Mouse (Mus musculus) forebrain, embryonic 16.5 days (tissue): ENCODE measurements around the gene Tmem50b. TPM values are rescaled to one million over a fixed set of nuclear protein-coding genes. Genes with fewer than 3 reads are reported as not detected.

ENCODE experiments used
- ATAC-seq: fragments of 200-750 bp; cut with Nextera tagmentation; 2 replicates; pipeline ENCODE4 v1.8.0; 2017; ENCODE audit warnings: mild to moderate bottlenecking, moderate library complexity
- H3K27ac ChIP-seq: fragments of 300-500 bp; sonication (generic); 2 replicates; pipeline ENCODE4 v1.5.1; 2014; ENCODE audit warnings: low read length, control low read depth
- H3K27me3 ChIP-seq: fragments of 300-500 bp; sonication (generic); replicated peaks from 2 replicates; pipeline ENCODE4 v1.6.1; 2014; ENCODE audit warnings: low read length; ENCODE audit not compliant: control insufficient read depth, insufficient read depth
- H3K36me3 ChIP-seq: fragments of 300-500 bp; sonication (generic); 2 replicates; pipeline ENCODE4 v1.6.1; 2014; ENCODE audit not compliant: control insufficient read depth, insufficient read depth
- H3K4me1 ChIP-seq: fragments of 300-500 bp; sonication (generic); replicated peaks from 2 replicates; pipeline ENCODE4 v1.6.1; 2014; ENCODE audit warnings: low read length; ENCODE audit not compliant: control insufficient read depth, insufficient read depth
- H3K4me2 ChIP-seq: fragments of 300-500 bp; sonication (generic); 2 replicates; pipeline ENCODE4 v1.6.1; 2014; ENCODE audit warnings: mild to moderate bottlenecking, low read length, control low read depth
- H3K4me3 ChIP-seq: fragments of 300-500 bp; sonication (generic); replicated peaks from 2 replicates; pipeline ENCODE4 v1.5.1; 2014; ENCODE audit warnings: mild to moderate bottlenecking, low read length, control low read depth
- H3K9ac ChIP-seq: fragments of 300-500 bp; sonication (generic); replicated peaks from 2 replicates; pipeline ENCODE4 v1.6.1; 2014; ENCODE audit warnings: low read depth, low read length, control low read depth
- H3K9me3 ChIP-seq: fragments of 300-500 bp; sonication (generic); 2 replicates; pipeline ENCODE4 v1.6.1; 2016; ENCODE audit warnings: low read length; ENCODE audit not compliant: control insufficient read depth
- WGBS: fragments of 180-500 bp; shearing (Covaris S2); extraction: QIAGEN DNeasy Blood & Tissue Kit; methylation state at CpG from one replicate; pipeline ENCODE4 v1.1.7; 2014; 5-methylcytosine and 5-hydroxymethylcytosine counted together
- polyA plus RNA-seq: library from polyadenylated mRNA; unstranded; fragments of >200 nt; fragmentation: Nextera tagmentation; extraction: Ambion mirVana; gene quantifications from 2 replicates; pipeline ENCODE4 v1.2.1, GENCODE M21; 2015

Tmem50b gene
- polyA plus RNA-seq, 1 experiment from 2014 or later: 93.8 TPM

GRCm38 (mm10) chr16:91632940-91633339 lies 35.3 kb upstream of the Tmem50b start:
- Histone ChIP-seq H3K36me3 (peaks cover 34% of the 10 kb centered on the region), H3K4me3 (no peak overlapping the region), H3K4me1 (no peaks in the 10 kb centered on the region), H3K9ac (no peak overlapping the region), H3K9me3 (no peaks in the 10 kb centered on the region), H3K27ac (no peak overlapping the region), H3K4me2 (no peak overlapping the region), H3K27me3 (no peaks in the 10 kb centered on the region)
- WGBS: 97% methylated on average over 7 of the region's 7 CpGs
- no peak for ATAC-seq

DNA sequence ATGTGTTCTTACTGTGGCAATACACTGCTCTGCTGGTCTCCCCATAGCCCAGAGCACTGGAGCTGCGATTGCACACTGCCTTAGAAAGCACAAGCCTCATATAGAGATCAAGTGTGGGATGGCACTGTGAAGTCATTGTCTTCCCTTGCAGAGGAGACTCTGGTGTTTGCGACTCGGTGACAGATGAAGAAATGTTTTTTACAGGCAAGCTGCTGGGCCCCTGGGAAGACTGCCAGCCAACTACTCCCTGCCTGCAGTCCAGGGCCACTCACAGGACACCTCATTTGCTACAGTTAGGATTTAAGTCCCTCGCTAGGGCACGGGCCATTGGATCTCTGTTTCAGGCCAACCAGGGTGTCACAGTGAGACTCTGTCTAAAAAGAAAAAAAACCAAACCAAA lies 34.8 kb upstream of the Tmem50b start:
- H3K9ac ChIP-seq: no peak overlapping the region
- WGBS: 88% methylated on average over 5 of the region's 5 CpGs
- no peak overlapping the region for H3K27ac ChIP-seq
- peaks cover 33% of the 10 kb centered on the region for H3K36me3 ChIP-seq
- no peaks in the 10 kb centered on the region for H3K4me1 ChIP-seq
- ATAC-seq: no peak
- no peak overlapping the region for H3K4me3 ChIP-seq
- H3K27me3 ChIP-seq: no peaks in the 10 kb centered on the region
- no peak overlapping the region for H3K4me2 ChIP-seq
- no peaks in the 10 kb centered on the region for H3K9me3 ChIP-seq

GRCm38 (mm10) chr16:91630584-91630983 lies 33.0 kb upstream of the Tmem50b start:
- H3K4me3 ChIP-seq: no peak overlapping the region
- H3K36me3 ChIP-seq: peaks cover 31% of the 10 kb centered on the region
- no peaks in the 10 kb centered on the region for H3K4me1 ChIP-seq
- no peak overlapping the region for H3K4me2 ChIP-seq
- no peaks in the 10 kb centered on the region for H3K9me3 ChIP-seq
- no peak overlapping the region for H3K9ac ChIP-seq
- 79% methylated on average over 1 of the region's 1 CpGs for WGBS
- no peak overlapping the region for H3K27ac ChIP-seq
- no peaks in the 10 kb centered on the region for H3K27me3 ChIP-seq
- no peak for ATAC-seq

GRCm38 (mm10) chr16:91629749-91630148 lies 32.1 kb upstream of the Tmem50b start:
- no peak overlapping the region for H3K9ac ChIP-seq
- H3K4me1 ChIP-seq: no peaks in the 10 kb centered on the region
- H3K9me3 ChIP-seq: no peaks in the 10 kb centered on the region
- WGBS: 94% methylated on average over 4 of the region's 4 CpGs
- peaks cover 36% of the 10 kb centered on the region for H3K36me3 ChIP-seq
- no peak overlapping the region for H3K27ac ChIP-seq
- no peak overlapping the region for H3K4me2 ChIP-seq
- H3K27me3 ChIP-seq: no peaks in the 10 kb centered on the region
- no peak for ATAC-seq
- H3K4me3 ChIP-seq: no peak overlapping the region

- Histone ChIP-seq H3K9me3 (no peaks in the 10 kb centered on the region), H3K9ac (no peak overlapping the region), H3K4me3 (no peak overlapping the region), H3K27me3 (no peaks in the 10 kb centered on the region), H3K4me1 (no peaks in the 10 kb centered on the region), H3K4me2 (no peak overlapping the region), H3K27ac (no peak overlapping the region), H3K36me3 (peaks cover 37% of the 10 kb centered on the region)
- WGBS: 90% methylated on average over 3 of the region's 3 CpGs
- no peak for ATAC-seq
Observed at GRCm38 (mm10) chr16:91628673-91629072, 31.1 kb upstream of the Tmem50b start.

DNA sequence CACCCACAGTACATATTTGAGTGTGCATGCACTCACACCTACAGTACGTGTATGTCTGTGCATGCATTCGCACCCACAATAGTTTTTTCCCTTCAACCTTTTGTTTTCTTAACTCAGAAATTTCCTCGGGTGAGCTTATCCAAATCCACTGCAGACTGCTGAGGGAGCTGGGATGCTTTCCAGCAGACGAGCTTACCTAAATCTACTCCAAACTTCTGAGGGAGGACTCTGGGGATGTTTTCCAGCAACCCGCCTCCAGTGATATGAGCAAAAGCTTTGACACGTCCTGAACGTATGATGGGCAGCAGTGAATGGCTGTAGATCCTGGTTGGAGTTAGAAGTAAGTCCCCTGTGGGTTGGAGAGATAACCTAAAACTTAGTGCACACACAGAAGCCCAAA lies 30.2 kb upstream of the Tmem50b start:
- H3K36me3 ChIP-seq: peaks cover 35% of the 10 kb centered on the region
- WGBS: 91% methylated on average over 7 of the region's 7 CpGs
- no peaks in the 10 kb centered on the region for H3K9me3 ChIP-seq
- no peak overlapping the region for H3K4me2 ChIP-seq
- H3K4me1 ChIP-seq: no peaks in the 10 kb centered on the region
- no peak overlapping the region for H3K4me3 ChIP-seq
- no peaks in the 10 kb centered on the region for H3K27me3 ChIP-seq
- no peak overlapping the region for H3K9ac ChIP-seq
- no peak for ATAC-seq
- no peak overlapping the region for H3K27ac ChIP-seq

- ATAC-seq: no peak
- Histone ChIP-seq H3K9ac (no peak overlapping the region), H3K4me1 (peaks cover 3% of the 10 kb centered on the region), H3K4me2 (no peak overlapping the region), H3K36me3 (peaks cover 28% of the 10 kb centered on the region), H3K27ac (no peak overlapping the region), H3K27me3 (no peaks in the 10 kb centered on the region), H3K9me3 (no peaks in the 10 kb centered on the region), H3K4me3 (no peak overlapping the region)
- WGBS: 91% methylated on average over 9 of the region's 9 CpGs
Observed at GRCm38 (mm10) chr16:91623074-91623473, 25.5 kb upstream of the Tmem50b start.

DNA sequence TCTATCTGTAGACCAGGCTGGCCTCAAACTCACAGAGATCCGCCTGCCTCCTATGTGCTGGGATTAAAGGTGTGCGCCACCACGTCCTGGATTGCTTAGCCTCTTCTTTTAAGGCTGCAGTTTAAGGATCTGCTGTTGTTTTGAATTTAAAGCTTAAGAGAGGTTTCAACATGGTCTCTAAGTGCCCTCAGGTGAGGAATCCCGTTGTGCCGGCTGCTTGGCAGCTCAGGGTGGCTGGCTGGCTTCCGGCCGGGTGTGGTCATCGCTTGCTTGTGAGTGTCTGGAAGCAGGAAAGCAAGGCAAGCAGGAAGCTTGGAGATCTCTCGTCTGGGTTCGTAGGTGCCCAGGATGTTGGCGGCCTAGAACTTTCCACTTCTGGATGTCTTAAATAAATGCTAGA lies 23.4 kb upstream of the Tmem50b start:
- H3K4me1 ChIP-seq: peaks cover 5% of the 10 kb centered on the region
- H3K4me3 ChIP-seq: no peak overlapping the region
- no peak overlapping the region for H3K27ac ChIP-seq
- H3K27me3 ChIP-seq: no peaks in the 10 kb centered on the region
- peaks cover 18% of the 10 kb centered on the region for H3K36me3 ChIP-seq
- no peak overlapping the region for H3K9ac ChIP-seq
- H3K9me3 ChIP-seq: no peaks in the 10 kb centered on the region
- no peak for ATAC-seq
- WGBS: 89% methylated on average over 11 of the region's 11 CpGs
- no peak overlapping the region for H3K4me2 ChIP-seq

GRCm38 (mm10) chr16:91620185-91620584 lies 22.6 kb upstream of the Tmem50b start:
- Histone ChIP-seq H3K27me3 (no peaks in the 10 kb centered on the region), H3K4me3 (no peak overlapping the region), H3K36me3 (peaks cover 16% of the 10 kb centered on the region), H3K27ac (no peak overlapping the region), H3K4me1 (peaks cover 5% of the 10 kb centered on the region), H3K9me3 (no peaks in the 10 kb centered on the region), H3K9ac (no peak overlapping the region), H3K4me2 (no peak overlapping the region)
- no peak for ATAC-seq
- WGBS: 93% methylated on average over 5 of the region's 5 CpGs
